ENCODE assay signal across 18 mouse cellular contexts in the genomic region with DNA sequence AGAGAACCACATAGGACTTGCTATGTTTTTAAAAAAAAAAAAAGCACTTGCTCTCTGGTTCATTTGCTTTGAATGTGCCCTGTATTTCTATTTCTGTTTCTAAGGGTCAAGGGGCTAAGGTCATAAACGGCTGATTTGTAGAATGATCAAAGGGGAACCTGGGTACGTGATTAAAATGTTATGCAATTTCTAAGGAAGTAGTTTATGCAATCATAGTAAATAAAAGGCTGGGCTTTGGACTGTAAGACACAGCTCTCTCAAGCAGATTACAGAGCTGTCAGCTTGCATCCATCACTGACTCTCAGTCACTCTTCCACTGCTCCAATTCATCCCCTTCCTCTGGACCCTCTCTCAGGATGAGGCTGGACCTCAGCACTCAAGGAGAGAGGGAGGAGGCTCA. TPM values are rescaled to one million over a fixed set of nuclear protein-coding genes. Genes with fewer than 3 reads are reported as not detected.
A peak's percentile ranks its signal among the peaks of the same experiment; 100 is the strongest.
DNase-seq lines count a peak whose midpoint lies in the region; ATAC-seq and TF ChIP-seq lines count a peak whose summit lies in the region.
"Had no signal": no experiment of that assay in that cellular context is flagged by ENCODE, and none has a peak within 500 bp of the region (broad histone marks: within the 10 kb centered on the region; RNA-seq: fewer than 3 reads in every experiment).

No protein-coding gene starts in this region.

- WGBS in intestine, postnatal 0 days, result 27% methylated on average over 2 of the region's 2 CpGs
- 75% methylated on average over 2 of the region's 2 CpGs for WGBS in midbrain, embryonic 14.5 days

- H3K36me3 ChIP-seq in C2C12 (ENCODE audit: control insufficient read depth, insufficient read depth), result no peaks in the 10 kb centered on the region
- H3K36me3 ChIP-seq in intestine, postnatal 0 days (ENCODE audit: control insufficient read depth, insufficient read depth), result no peaks in the 10 kb centered on the region
- H3K36me3 ChIP-seq in midbrain, embryonic 14.5 days (ENCODE audit: control insufficient read depth, insufficient read depth, low read length), result no peaks in the 10 kb centered on the region
- H3K36me3 ChIP-seq: embryonic facial prominence, embryonic 12.5 days; forebrain, embryonic 10.5 days; kidney, embryonic 15.5 days had no signal

- H3K79me3 ChIP-seq in C2C12 (ENCODE audit: low read depth), result no peaks in the 10 kb centered on the region

- ATAC-seq in intestine, postnatal 0 days, result peak; percentile 85
- peak; percentile 47 for ATAC-seq in megakaryocyte progenitor cell, adult 5-6 weeks (replicated peaks; ENCODE audit: poor library complexity)
- no peak for ATAC-seq in midbrain, embryonic 14.5 days (ENCODE audit: low FRiP score, low TSS enrichment)
- ATAC-seq: hindbrain, embryonic 16.5 days had no signal

- H3K9ac ChIP-seq in intestine, postnatal 0 days (ENCODE audit: low read depth, low read length), result no peak overlapping the region
- no peak overlapping the region for H3K9ac ChIP-seq in midbrain, embryonic 14.5 days (replicated peaks; ENCODE audit: low read length)
- H3K9ac ChIP-seq: embryonic facial prominence, embryonic 12.5 days; kidney, embryonic 15.5 days; lung, embryonic 14.5 days had no signal

- 0 out of 2 replicates have a peak, but pooled peaks cover 3% of the 10 kb centered on the region for H3K9me3 ChIP-seq in intestine, postnatal 0 days (ENCODE audit: control insufficient read depth)
- H3K9me3 ChIP-seq in midbrain, embryonic 14.5 days (ENCODE audit: control insufficient read depth, low read length), result peaks cover 7% of the 10 kb centered on the region; the same call in 1 of the 2 replicates
- H3K9me3 ChIP-seq: kidney, embryonic 15.5 days had no signal

- H3K79me2 ChIP-seq in C2C12 (ENCODE audit: control insufficient read depth, insufficient read depth), result no peaks in the 10 kb centered on the region

- H3K27me3 ChIP-seq in C2C12 (ENCODE audit: control insufficient read depth, insufficient read depth, insufficient read length), result no peaks in the 10 kb centered on the region
- H3K27me3 ChIP-seq in intestine, postnatal 0 days (replicated peaks; ENCODE audit: control insufficient read depth, insufficient read depth, low read length), result no peaks in the 10 kb centered on the region
- no peaks in the 10 kb centered on the region for H3K27me3 ChIP-seq in midbrain, embryonic 14.5 days (ENCODE audit: control insufficient read depth, insufficient read depth, low read length)
- H3K27me3 ChIP-seq: embryonic facial prominence, embryonic 12.5 days; kidney, embryonic 15.5 days had no signal

- no peaks in the 10 kb centered on the region for H3K4me1 ChIP-seq in intestine, postnatal 0 days (replicated peaks; ENCODE audit: control insufficient read depth, insufficient read depth, low read length)
- H3K4me1 ChIP-seq in midbrain, embryonic 14.5 days (ENCODE audit: control insufficient read depth, insufficient read depth, low read length), result no peaks in the 10 kb centered on the region

- peak; percentile 82 for DNase-seq in 416B (ENCODE audit: low read depth)
- no peak for DNase-seq in gastrocnemius, postnatal 25 days
- no peak for DNase-seq in adrenal gland, adult (ENCODE audit: inconsistent age in 2 of 2, low spot score in 1 of 2)
- no peak for DNase-seq in midbrain, embryonic 14.5 days
- DNase-seq: cerebellum, postnatal 10 days; heart, adult 2 months; heart, postnatal 10 days; lung, embryonic 14.5 days had no signal

- H3K27ac ChIP-seq in intestine, postnatal 0 days (ENCODE audit: low read depth, low read length), result peak overlapping the region; percentile 37; the same call in 1 of the 2 replicates
- no peak overlapping the region for H3K27ac ChIP-seq in midbrain, embryonic 14.5 days (replicated peaks; ENCODE audit: low read depth, low read length)
- H3K27ac ChIP-seq: embryonic facial prominence, embryonic 12.5 days; forebrain, embryonic 10.5 days; heart, adult 2 months; kidney, embryonic 15.5 days had no signal

- H3K4me2 ChIP-seq in intestine, postnatal 0 days (replicated peaks; ENCODE audit: low read depth), result peak overlapping the region; percentile 43
- no peak overlapping the region for H3K4me2 ChIP-seq in midbrain, embryonic 14.5 days (ENCODE audit: low read length)
- H3K4me2 ChIP-seq: embryonic facial prominence, embryonic 12.5 days; kidney, embryonic 15.5 days; lung, embryonic 14.5 days had no signal

- H3K4me3 ChIP-seq in C2C12 (ENCODE audit: insufficient read depth, poor library complexity, severe bottlenecking), result no peak overlapping the region
- no peak overlapping the region for H3K4me3 ChIP-seq in intestine, postnatal 0 days (ENCODE audit: low read depth, low read length)
- no peak overlapping the region for H3K4me3 ChIP-seq in midbrain, embryonic 14.5 days (replicated peaks; ENCODE audit: low read depth, low read length)
- H3K4me3 ChIP-seq: embryonic facial prominence, embryonic 12.5 days; forebrain, embryonic 10.5 days; heart, adult 2 months; kidney, embryonic 15.5 days had no signal

- TF ChIP-seq CTCF in C2C12 (IDR thresholded peaks at IDR 0.05; ENCODE audit: control insufficient read depth, insufficient read depth, insufficient read length), result no peak
- TF ChIP-seq CTCF in intestine, postnatal 0 days (IDR thresholded peaks at IDR 0.05; ENCODE audit: low read depth), result no peak

- H3ac ChIP-seq in C2C12 (ENCODE audit: control insufficient read depth, insufficient read length, low read depth), result no peak overlapping the region

TF ChIP-seq in C2C12, 6 proteins besides CTCF, POLR2A, EP300 and RAD21:
- TF ChIP-seq MYOG (IDR thresholded peaks at IDR 0.05; ENCODE audit: control insufficient read depth, extremely low read depth, insufficient read length) (no peak), USF1 (IDR thresholded peaks at IDR 0.05; ENCODE audit: low read depth) (no peak), MYOD1 (IDR thresholded peaks at IDR 0.05; ENCODE audit: control insufficient read depth, insufficient read length, low read depth) (no peak), CEBPB (IDR thresholded peaks at IDR 0.05; ENCODE audit: low read depth) (peak; percentile 65)
TF ChIP-seq in C2C12: peak in this region for 1.

RNA-seq across cellular contexts. Expression of a gene that starts 18.6 kb away (rescaled TPM):
- polyA plus RNA-seq in C2C12 (2012; fragmentation: generic; extraction: Trizol), result not detected
- 11.6 and 13.6 TPM in 2 replicates for polyA plus RNA-seq in intestine, postnatal 0 days (2015; fragmentation: Nextera tagmentation; extraction: Ambion mirVana)
- not detected in 2 replicates for total RNA-seq in megakaryocyte progenitor cell, adult 5-6 weeks (2015)
- total RNA-seq in megakaryocyte progenitor cell, adult 5-6 weeks (2017), result not detected in 2 replicates
- total RNA-seq in gastrocnemius, postnatal 25 days (2021), result under 1 TPM in 1 of 2 experiments, not detected in 1; 0.48 TPM
- 0.38 TPM in 1 of 2 replicates, not detected in the other for polyA plus RNA-seq in midbrain, embryonic 14.5 days (2014; fragmentation: Nextera tagmentation; extraction: Ambion mirVana)
- total RNA-seq: adrenal gland, adult 2 months; heart, adult 2 months; heart, postnatal 10 days; left cerebral cortex, postnatal 14 days; neutrophil, adult 5-6 weeks had no signal
- polyA plus RNA-seq: adrenal gland, adult 2 months; embryonic facial prominence, embryonic 12.5 days; forebrain, embryonic 10.5 days; heart, adult 2 months; hindbrain, embryonic 16.5 days; lung, embryonic 14.5 days had no signal
